Mouse (Mus musculus) midbrain, embryonic 14.5 days (tissue): ENCODE data around the gene Pdzd7. TPM values are rescaled to one million over a fixed set of nuclear protein-coding genes. Genes with fewer than 3 reads are reported as not detected.

Source experiments
- ATAC-seq: fragments of 200-750 bp; cut with Nextera tagmentation; 2 replicates; pipeline ENCODE4 v1.8.0; 2017; ENCODE audit warnings: moderate number of reproducible peaks, moderate library complexity; ENCODE audit not compliant: low FRiP score, low TSS enrichment
- DNase-seq: peaks from one replicate; pipeline ENCODE4 v3.0.0-alpha.2; 2015
- H3K27ac ChIP-seq: fragments of 300-500 bp; sonication (generic); replicated peaks from 2 replicates; pipeline ENCODE4 v1.5.1; 2014; ENCODE audit warnings: mild to moderate bottlenecking, low read depth, low read length, moderate library complexity
- H3K27me3 ChIP-seq: fragments of 300-500 bp; sonication (generic); 2 replicates; pipeline ENCODE4 v1.6.1; 2014; ENCODE audit warnings: low read length, control low read depth, mixed read lengths; ENCODE audit not compliant: control insufficient read depth, insufficient read depth
- H3K36me3 ChIP-seq: fragments of 300-500 bp; sonication (generic); 2 replicates; pipeline ENCODE4 v1.6.1; 2014; ENCODE audit warnings: low read length, control low read depth; ENCODE audit not compliant: control insufficient read depth, insufficient read depth
- H3K4me1 ChIP-seq: fragments of 300-500 bp; sonication (generic); 2 replicates; pipeline ENCODE4 v1.6.1; 2014; ENCODE audit warnings: mild to moderate bottlenecking, antibody characterized with exemption, low read length, control low read depth; ENCODE audit not compliant: control insufficient read depth, insufficient read depth
- H3K4me2 ChIP-seq: fragments of 300-500 bp; sonication (generic); 2 replicates; pipeline ENCODE4 v1.6.1; 2014; ENCODE audit warnings: mild to moderate bottlenecking, low read length, moderate library complexity
- H3K4me3 ChIP-seq: fragments of 300-500 bp; sonication (generic); replicated peaks from 2 replicates; pipeline ENCODE4 v1.5.1; 2014; ENCODE audit warnings: low read depth, low read length
- H3K9ac ChIP-seq: fragments of 300-500 bp; sonication (generic); replicated peaks from 2 replicates; pipeline ENCODE4 v1.6.1; 2014; ENCODE audit warnings: mild to moderate bottlenecking, low read length, moderate library complexity
- H3K9me3 ChIP-seq: fragments of 300-500 bp; sonication (generic); 2 replicates; pipeline ENCODE4 v1.6.1; 2016; ENCODE audit warnings: low read length, control low read depth, mixed read lengths; ENCODE audit not compliant: control insufficient read depth
- WGBS: fragments of 180-500 bp; shearing (Covaris S2); extraction: QIAGEN DNeasy Blood & Tissue Kit; methylation state at CpG from one replicate; pipeline ENCODE4 v1.1.7; 2014; 5-methylcytosine and 5-hydroxymethylcytosine counted together
- polyA plus RNA-seq: library from polyadenylated mRNA; unstranded; fragments of >200 nt; fragmentation: Nextera tagmentation; extraction: Ambion mirVana; gene quantifications from 2 replicates; pipeline ENCODE4 v1.2.1, GENCODE M21; 2014

The Pdzd7 gene
- 2.4 and 2.8 TPM in 2 replicates for polyA plus RNA-seq

GRCm38 (mm10) chr19:45045651-45046050 is at the start of gene Pdzd7:
TSS of gene Pdzd7 (minus strand) at chr19:45045717.
- ATAC-seq: no peak
- WGBS: 82% methylated on average over 5 of the region's 5 CpGs
- Histone ChIP-seq H3K4me2 (peak within 1 kb of the TSS; percentile 85), H3K27ac (peak within 1 kb of the TSS; percentile 91; the same call in 1 of the 2 replicates), H3K36me3 (peaks cover 15% of the 10 kb centered on the region), H3K9me3 (no peaks in the 10 kb centered on the region), H3K4me1 (peaks cover 35% of the 10 kb centered on the region), H3K9ac (peak within 1 kb of the TSS; percentile 66; the same call in 1 of the 2 replicates), H3K27me3 (peaks cover 8% of the 10 kb centered on the region; the same call in 1 of the 2 replicates), H3K4me3 (peak within 1 kb of the TSS; percentile 49)
- no peak for DNase-seq

DNA sequence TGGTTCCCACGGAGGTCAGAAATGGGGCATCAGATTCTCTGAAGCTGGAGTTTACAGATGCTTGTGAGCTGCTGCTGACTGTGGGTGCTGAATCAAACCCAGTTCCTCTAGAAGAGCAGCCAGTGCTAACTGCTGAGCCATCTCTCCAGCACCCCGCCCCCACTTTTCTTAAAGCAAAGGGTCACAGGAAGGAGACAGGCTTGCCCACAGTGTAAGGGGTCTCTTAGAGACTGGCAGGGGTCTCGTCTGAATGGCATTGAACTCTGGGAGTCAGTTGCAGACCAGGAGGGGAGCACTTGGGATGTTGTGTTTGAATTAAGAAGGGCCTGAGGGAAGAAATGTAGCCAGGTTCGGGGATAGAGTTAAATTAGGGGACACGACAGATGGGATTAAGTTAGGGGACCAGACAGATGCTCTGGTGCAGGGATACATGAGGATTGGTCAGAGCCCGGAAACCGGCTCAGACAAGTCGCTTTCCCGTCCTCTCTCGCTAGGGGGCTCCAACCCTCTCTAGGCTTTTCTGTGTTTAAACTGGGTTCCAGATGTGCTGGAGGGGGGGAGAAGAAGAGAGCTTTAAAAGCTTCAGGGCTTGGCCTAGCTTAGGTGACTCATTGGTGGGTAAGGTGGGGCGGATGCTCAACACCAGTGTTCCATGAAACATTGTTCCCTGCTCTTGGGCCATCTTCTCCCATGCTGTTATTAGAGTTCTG is 36.5 kb upstream of the Pdzd7 start:
- H3K4me1 ChIP-seq: peaks cover 16% of the 10 kb centered on the region; the same call in 1 of the 2 replicates
- no peak overlapping the region for H3K4me3 ChIP-seq
- no peak overlapping the region for H3K27ac ChIP-seq
- H3K27me3 ChIP-seq: peaks cover 40% of the 10 kb centered on the region
- H3K4me2 ChIP-seq: no peak overlapping the region
- no peaks in the 10 kb centered on the region for H3K36me3 ChIP-seq
- ATAC-seq: no peak
- DNase-seq: peak; percentile 79
- no peaks in the 10 kb centered on the region for H3K9me3 ChIP-seq
- WGBS: 18% methylated on average over 11 of the region's 11 CpGs
- no peak overlapping the region for H3K9ac ChIP-seq

DNA sequence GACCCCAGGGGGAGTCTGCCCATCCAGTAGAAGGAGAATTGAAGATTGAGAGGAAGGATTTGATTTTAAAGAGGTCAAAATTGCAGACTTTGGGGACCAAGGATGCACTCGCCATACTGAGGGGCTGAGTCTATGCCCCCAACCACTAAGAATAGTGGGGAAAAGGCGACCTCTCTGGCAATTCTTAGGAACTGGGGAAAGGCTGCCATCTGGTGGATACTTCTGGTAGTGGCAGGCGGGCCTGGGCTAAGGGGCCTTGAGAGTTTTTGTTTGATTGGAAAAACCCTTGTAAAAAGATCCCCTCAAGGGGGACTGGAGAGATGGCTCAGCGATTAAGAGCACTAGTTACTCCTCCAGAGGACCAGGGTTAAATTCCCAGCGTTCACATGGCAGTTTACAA is 35.8 kb upstream of the Pdzd7 start:
- H3K9ac ChIP-seq: no peak overlapping the region
- peaks cover 20% of the 10 kb centered on the region; the same call in 1 of the 2 replicates for H3K4me1 ChIP-seq
- DNase-seq (peak; percentile 85), ATAC-seq (no peak)
- H3K9me3 ChIP-seq: no peaks in the 10 kb centered on the region
- peak overlapping the region; percentile 23 for H3K4me3 ChIP-seq
- WGBS: under 1% methylated on average over 5 of the region's 5 CpGs
- no peak overlapping the region for H3K27ac ChIP-seq
- H3K27me3 ChIP-seq: peaks cover 47% of the 10 kb centered on the region
- no peaks in the 10 kb centered on the region for H3K36me3 ChIP-seq
- peak overlapping the region; percentile 56 for H3K4me2 ChIP-seq

DNA sequence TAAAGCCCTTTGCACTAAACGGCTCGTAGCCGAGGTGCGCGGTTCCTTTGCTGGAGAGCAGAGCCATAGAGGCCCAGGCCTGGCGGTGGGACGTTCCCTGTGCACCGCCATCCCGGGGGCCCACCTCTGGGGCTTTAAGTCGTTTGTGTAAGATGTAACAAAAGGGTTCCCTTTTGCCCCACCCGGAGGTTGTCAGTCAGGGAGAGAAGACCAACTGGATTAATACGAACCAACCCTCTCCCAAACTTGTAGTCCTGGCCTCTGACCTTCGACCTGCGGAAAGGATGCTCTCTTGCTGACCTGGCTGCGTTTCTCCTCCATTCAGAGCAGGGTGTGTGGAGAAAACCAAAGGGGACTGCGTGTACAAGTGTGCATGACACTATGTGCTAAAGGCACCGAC is 35.2 kb upstream of the Pdzd7 start:
- H3K36me3 ChIP-seq: no peaks in the 10 kb centered on the region
- H3K4me3 ChIP-seq: peak overlapping the region; percentile 23
- no peaks in the 10 kb centered on the region for H3K9me3 ChIP-seq
- ATAC-seq: no peak
- peaks cover 52% of the 10 kb centered on the region for H3K27me3 ChIP-seq
- WGBS: under 1% methylated on average over 17 of the region's 17 CpGs
- H3K4me2 ChIP-seq: peak overlapping the region; percentile 56
- DNase-seq: no peak
- H3K27ac ChIP-seq: no peak overlapping the region; the same call in 1 of the 2 replicates
- peak overlapping the region; percentile 37; the same call in 1 of the 2 replicates for H3K9ac ChIP-seq
- H3K4me1 ChIP-seq: peaks cover 21% of the 10 kb centered on the region; the same call in 1 of the 2 replicates

GRCm38 (mm10) chr19:45079769-45080515 is 34.4 kb upstream of the Pdzd7 start:
- no peak overlapping the region for H3K27ac ChIP-seq
- peak overlapping the region; percentile 40; the same call in 1 of the 2 replicates for H3K9ac ChIP-seq
- ATAC-seq: no peak
- H3K36me3 ChIP-seq: no peaks in the 10 kb centered on the region
- H3K27me3 ChIP-seq: peaks cover 56% of the 10 kb centered on the region
- DNase-seq: peak; percentile 50
- 1% methylated on average over 45 of the region's 45 CpGs for WGBS
- peak overlapping the region; percentile 56 for H3K4me2 ChIP-seq
- no peaks in the 10 kb centered on the region for H3K9me3 ChIP-seq
- H3K4me1 ChIP-seq: peaks cover 26% of the 10 kb centered on the region; the same call in 1 of the 2 replicates
- peak overlapping the region; percentile 23 for H3K4me3 ChIP-seq

- no peak for ATAC-seq
- H3K4me1 ChIP-seq: peaks cover 26% of the 10 kb centered on the region; the same call in 1 of the 2 replicates
- no peak overlapping the region for H3K27ac ChIP-seq
- H3K36me3 ChIP-seq: no peaks in the 10 kb centered on the region
- peak overlapping the region; percentile 56 for H3K4me2 ChIP-seq
- H3K4me3 ChIP-seq: peak overlapping the region; percentile 23
- DNase-seq: peak; percentile 70
- H3K27me3 ChIP-seq: peaks cover 56% of the 10 kb centered on the region
- 5% methylated on average over 17 of the region's 17 CpGs for WGBS
- H3K9ac ChIP-seq: no peak overlapping the region
- H3K9me3 ChIP-seq: no peaks in the 10 kb centered on the region
These were observed 33.7 kb upstream of the Pdzd7 start for GRCm38 (mm10) chr19:45078971-45079764.

DNA sequence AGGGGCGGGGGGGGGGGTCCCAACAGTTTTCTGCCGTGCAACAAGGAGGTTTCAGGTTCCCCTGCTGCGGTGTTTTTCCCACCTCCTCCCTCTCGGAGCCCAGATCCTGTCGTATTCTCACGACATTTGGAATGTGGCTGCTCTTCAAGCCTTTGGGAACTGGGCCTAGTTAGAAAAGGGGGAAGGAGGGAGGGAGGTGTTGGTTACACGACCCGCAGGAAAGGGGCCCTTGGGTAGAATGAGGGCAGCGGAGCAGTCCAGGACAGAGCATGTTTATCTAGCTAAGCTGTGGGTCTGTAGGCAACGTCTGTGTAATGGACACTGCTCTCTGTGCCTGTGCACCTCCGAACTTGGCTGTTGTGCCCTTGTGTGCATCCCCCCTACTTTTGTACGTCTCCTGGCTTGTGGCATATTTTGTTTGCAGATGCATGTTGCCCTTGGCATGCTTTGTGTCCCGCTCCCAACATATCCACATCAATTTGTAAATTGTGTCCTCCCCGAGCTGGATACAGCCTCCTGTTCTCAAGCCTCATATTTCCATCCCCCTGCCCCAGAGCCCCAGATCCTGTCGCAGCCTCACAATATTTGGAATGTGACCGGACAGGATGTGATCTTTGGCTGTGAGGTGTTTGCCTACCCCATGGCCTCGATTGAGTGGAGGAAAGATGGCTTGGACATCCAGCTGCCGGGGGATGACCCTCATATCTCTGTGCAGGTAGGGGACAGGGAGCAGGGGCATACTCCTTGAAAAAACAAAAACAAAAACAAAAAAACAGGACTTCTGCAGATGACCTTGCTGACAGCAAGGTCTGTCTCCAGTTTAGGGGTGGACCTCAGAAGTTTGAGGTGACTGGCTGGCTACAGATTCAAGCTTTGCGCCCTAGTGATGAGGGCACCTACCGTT is 32.5 kb upstream of the Pdzd7 start:
- no peak overlapping the region for H3K27ac ChIP-seq
- H3K9ac ChIP-seq: no peak overlapping the region
- H3K9me3 ChIP-seq: no peaks in the 10 kb centered on the region
- no peak overlapping the region for H3K4me2 ChIP-seq
- ATAC-seq (no peak), DNase-seq (no peak)
- WGBS: 7% methylated on average over 20 of the region's 20 CpGs
- H3K36me3 ChIP-seq: no peaks in the 10 kb centered on the region
- H3K4me1 ChIP-seq: peaks cover 26% of the 10 kb centered on the region; the same call in 1 of the 2 replicates
- no peak overlapping the region for H3K4me3 ChIP-seq
- peaks cover 56% of the 10 kb centered on the region for H3K27me3 ChIP-seq
